Mouse (Mus musculus) heart, postnatal 0 days (tissue): ENCODE measurements at regions not wholly inside any gene's neighbourhood (a gene's known extent, or its start where the extent isn't known, plus 50 kb on each side); places are given as distances from the start of the nearest gene placed in this dataset.

Experiments
- CTCF ChIP-seq: IDR thresholded peaks from 2 replicates; pipeline ENCODE4 v1.5.1; 2016; ENCODE audit warnings: antibody characterized with exemption, control low read depth, low read depth
- EP300 ChIP-seq: IDR thresholded peaks from 2 replicates; pipeline ENCODE4 v1.6.1; 2016; ENCODE audit warnings: antibody characterized with exemption, low read depth

DNA sequence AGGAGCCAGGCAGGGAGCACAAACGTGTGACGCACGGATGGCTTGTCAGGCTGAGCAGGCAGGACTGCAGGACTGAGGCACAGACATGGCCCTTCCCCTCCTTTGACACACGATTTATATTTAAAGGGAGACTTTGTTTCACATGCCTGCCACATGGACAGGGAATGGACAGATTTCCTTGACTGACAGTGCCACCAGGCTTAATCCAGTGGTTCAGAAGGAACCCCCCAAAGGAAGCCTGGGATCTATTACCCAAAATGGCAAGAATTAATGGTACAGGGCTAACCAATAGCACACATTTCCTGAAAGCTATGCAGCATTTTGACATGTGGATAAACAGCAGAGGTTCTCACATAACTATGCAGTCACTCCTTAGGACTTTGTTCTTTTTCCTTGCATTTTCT, 470.7 kb upstream of the Fam92a start:
- TF ChIP-seq CTCF (no peak), EP300 (no peak)
